Mouse (Mus musculus): ENCODE measurements around the gene Elovl5. TPM values are rescaled to one million over a fixed set of nuclear protein-coding genes. Genes with fewer than 3 reads are reported as not detected.
A peak's percentile ranks its signal among the peaks of the same experiment; 100 is the strongest.

Gene Elovl5
- polyA plus RNA-seq, 1 experiment from 2014 or later = 73.3 TPM

DNA sequence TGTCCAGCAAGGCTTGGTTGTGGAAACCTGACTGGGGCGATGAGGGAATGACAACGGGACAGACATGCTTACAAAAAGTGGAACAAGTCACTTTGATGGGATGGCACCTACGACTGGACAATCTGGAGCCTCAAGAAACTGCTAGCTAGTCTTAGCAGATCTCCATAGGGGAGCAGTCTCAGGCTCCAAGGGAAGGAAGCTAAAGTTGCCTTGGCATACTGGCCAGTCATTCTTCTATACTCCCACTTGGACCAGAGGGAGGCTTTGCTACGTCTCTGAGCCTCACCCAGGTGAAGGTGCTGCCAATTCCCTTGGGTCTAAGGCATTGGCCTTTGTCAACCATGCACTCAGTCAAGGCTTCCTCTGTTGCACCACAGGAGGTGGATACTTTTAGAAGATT, 2.5 kb upstream of the Elovl5 start:
- WGBS = 68% methylated on average over 4 of the region's 4 CpGs
- Histone ChIP-seq H3K9me3 (ENCODE audit: control insufficient read depth, low read length) (no peaks in the 10 kb centered on the region), H3K4me1 (ENCODE audit: control insufficient read depth, insufficient read depth, low read depth, low read length) (peaks cover 15% of the 10 kb centered on the region), H3K9ac (ENCODE audit: low read depth, low read length) (no peak overlapping the region), H3K27me3 (replicated peaks; ENCODE audit: control insufficient read depth, insufficient read depth, low read length) (no peaks in the 10 kb centered on the region), H3K4me2 (ENCODE audit: low read length) (no peak overlapping the region), H3K4me3 (ENCODE audit: low read length) (no peak overlapping the region), H3K36me3 (ENCODE audit: control insufficient read depth, insufficient read depth, low read length) (no peaks in the 10 kb centered on the region), H3K27ac (ENCODE audit: low read depth, low read length) (no peak overlapping the region)
- no peak for ATAC-seq

GRCm38 (mm10) chr9:77915791-77916190, 1.4 kb upstream of the Elovl5 start:
- Histone ChIP-seq H3K4me1 (ENCODE audit: control insufficient read depth, insufficient read depth, low read depth, low read length) (peaks cover 11% of the 10 kb centered on the region), H3K4me2 (ENCODE audit: low read length) (no peak overlapping the region), H3K27me3 (replicated peaks; ENCODE audit: control insufficient read depth, insufficient read depth, low read length) (no peaks in the 10 kb centered on the region), H3K9ac (ENCODE audit: low read depth, low read length) (no peak overlapping the region), H3K9me3 (ENCODE audit: control insufficient read depth, low read length) (no peaks in the 10 kb centered on the region), H3K36me3 (ENCODE audit: control insufficient read depth, insufficient read depth, low read length) (no peaks in the 10 kb centered on the region), H3K27ac (ENCODE audit: low read depth, low read length) (no peak overlapping the region), H3K4me3 (ENCODE audit: low read length) (no peak overlapping the region)
- no peak for ATAC-seq
- WGBS = 60% methylated on average over 4 of the region's 4 CpGs

DNA sequence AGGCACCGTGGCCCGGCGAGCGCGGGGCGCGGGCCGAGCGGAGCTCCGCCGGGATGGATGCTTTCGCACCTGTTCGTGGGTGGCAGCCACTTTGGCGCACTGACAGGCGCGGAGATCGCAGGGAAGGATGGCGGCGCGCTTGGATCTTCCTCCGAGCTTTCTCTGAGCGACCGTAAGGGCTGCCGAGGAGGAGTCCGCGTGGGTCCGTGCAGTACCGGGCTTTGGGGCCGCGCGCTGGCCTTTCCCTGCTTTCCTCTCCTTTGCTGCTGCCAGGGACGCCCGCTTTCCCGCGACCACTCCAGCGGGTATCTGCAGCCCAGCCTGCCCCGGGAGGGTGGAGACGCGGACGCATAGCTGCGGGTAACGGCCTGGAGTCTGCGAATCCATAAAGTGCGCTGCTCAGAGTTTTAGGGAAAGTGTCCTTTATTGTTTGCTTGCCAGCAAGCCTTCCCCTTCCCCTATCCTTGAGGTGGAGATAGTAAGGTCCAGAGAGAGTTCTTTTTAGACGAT, 513 bp downstream of the Elovl5 start:
- H3K4me3 ChIP-seq (ENCODE audit: low read length) = peak overlapping the region; percentile 71
- peak overlapping the region; percentile 92 for H3K27ac ChIP-seq (ENCODE audit: low read depth, low read length)
- ATAC-seq = peak; percentile 60; the same call in 1 of the 2 replicates
- H3K9me3 ChIP-seq (ENCODE audit: control insufficient read depth, low read length) = no peaks in the 10 kb centered on the region
- peaks cover 11% of the 10 kb centered on the region for H3K4me1 ChIP-seq (ENCODE audit: control insufficient read depth, insufficient read depth, low read depth, low read length)
- H3K4me2 ChIP-seq (ENCODE audit: low read length) = peak overlapping the region; percentile 56
- no peaks in the 10 kb centered on the region for H3K36me3 ChIP-seq (ENCODE audit: control insufficient read depth, insufficient read depth, low read length)
- WGBS = under 1% methylated on average over 40 of the region's 45 CpGs
- peak overlapping the region; percentile 83 for H3K9ac ChIP-seq (ENCODE audit: low read depth, low read length)
- no peaks in the 10 kb centered on the region for H3K27me3 ChIP-seq (replicated peaks; ENCODE audit: control insufficient read depth, insufficient read depth, low read length)

GRCm38 (mm10) chr9:77918211-77918610, 1.0 kb downstream of the Elovl5 start:
- Histone ChIP-seq H3K4me2 (ENCODE audit: low read length) (peak overlapping the region; percentile 56), H3K4me3 (ENCODE audit: low read length) (peak overlapping the region; percentile 71), H3K27me3 (replicated peaks; ENCODE audit: control insufficient read depth, insufficient read depth, low read length) (no peaks in the 10 kb centered on the region), H3K27ac (ENCODE audit: low read depth, low read length) (peak overlapping the region; percentile 92), H3K36me3 (ENCODE audit: control insufficient read depth, insufficient read depth, low read length) (no peaks in the 10 kb centered on the region), H3K9ac (ENCODE audit: low read depth, low read length) (peak overlapping the region; percentile 83), H3K9me3 (ENCODE audit: control insufficient read depth, low read length) (no peaks in the 10 kb centered on the region), H3K4me1 (ENCODE audit: control insufficient read depth, insufficient read depth, low read depth, low read length) (peaks cover 11% of the 10 kb centered on the region)
- no peak for ATAC-seq
- 20% methylated on average over 10 of the region's 10 CpGs for WGBS

DNA sequence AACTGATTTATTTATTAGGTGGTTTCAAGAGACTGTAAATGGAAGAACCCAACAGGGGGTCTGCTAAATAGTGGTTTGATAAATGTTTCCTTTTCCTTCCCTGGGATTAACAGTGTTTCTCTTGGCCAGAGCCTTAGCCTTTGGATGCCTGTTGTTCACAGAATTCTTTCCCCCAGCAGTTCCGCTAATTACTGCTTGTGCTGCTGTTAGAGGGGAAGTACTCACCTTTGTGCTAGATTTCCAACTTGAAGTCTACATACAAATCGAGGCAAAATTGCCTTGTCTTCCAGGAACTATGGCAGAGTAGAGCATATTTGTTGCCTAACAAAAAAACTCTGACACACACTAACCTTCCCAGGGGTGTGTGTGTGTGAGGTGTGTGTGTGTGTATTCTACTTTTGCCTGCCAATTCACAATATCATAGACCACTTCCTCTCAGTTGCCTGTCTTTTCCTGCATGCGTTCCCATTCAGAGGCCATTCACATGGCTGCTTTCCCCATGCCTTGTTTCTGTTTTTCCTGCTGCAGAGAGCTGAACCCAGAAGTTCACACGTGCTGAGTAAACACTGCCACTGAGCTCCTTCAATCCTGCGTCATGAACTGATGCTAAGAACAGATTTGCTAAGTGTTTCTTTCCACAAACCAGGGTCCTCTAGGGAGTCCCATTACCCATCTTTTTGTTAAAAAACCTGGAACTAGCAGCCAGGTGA, 2.0 kb downstream of the Elovl5 start:
- Histone ChIP-seq H3K4me3 (ENCODE audit: low read length) (peak overlapping the region; percentile 71; the same call in 1 of the 2 replicates), H3K4me1 (ENCODE audit: control insufficient read depth, insufficient read depth, low read depth, low read length) (peaks cover 12% of the 10 kb centered on the region), H3K27me3 (replicated peaks; ENCODE audit: control insufficient read depth, insufficient read depth, low read length) (no peaks in the 10 kb centered on the region), H3K9ac (ENCODE audit: low read depth, low read length) (no peak overlapping the region), H3K36me3 (ENCODE audit: control insufficient read depth, insufficient read depth, low read length) (no peaks in the 10 kb centered on the region), H3K9me3 (ENCODE audit: control insufficient read depth, low read length) (no peaks in the 10 kb centered on the region), H3K4me2 (ENCODE audit: low read length) (peak overlapping the region; percentile 56), H3K27ac (ENCODE audit: low read depth, low read length) (no peak overlapping the region)
- WGBS = 74% methylated on average over 5 of the region's 5 CpGs
- no peak for ATAC-seq

GRCm38 (mm10) chr9:77920481-77920880, 3.3 kb downstream of the Elovl5 start:
- Histone ChIP-seq H3K9me3 (ENCODE audit: control insufficient read depth, low read length) (no peaks in the 10 kb centered on the region), H3K4me2 (ENCODE audit: low read length) (no peak overlapping the region), H3K4me3 (ENCODE audit: low read length) (no peak overlapping the region), H3K27me3 (replicated peaks; ENCODE audit: control insufficient read depth, insufficient read depth, low read length) (no peaks in the 10 kb centered on the region), H3K4me1 (ENCODE audit: control insufficient read depth, insufficient read depth, low read depth, low read length) (peaks cover 14% of the 10 kb centered on the region), H3K36me3 (ENCODE audit: control insufficient read depth, insufficient read depth, low read length) (no peaks in the 10 kb centered on the region), H3K9ac (ENCODE audit: low read depth, low read length) (no peak overlapping the region), H3K27ac (ENCODE audit: low read depth, low read length) (no peak overlapping the region)
- 78% methylated on average over 3 of the region's 3 CpGs for WGBS
- ATAC-seq = no peak

DNA sequence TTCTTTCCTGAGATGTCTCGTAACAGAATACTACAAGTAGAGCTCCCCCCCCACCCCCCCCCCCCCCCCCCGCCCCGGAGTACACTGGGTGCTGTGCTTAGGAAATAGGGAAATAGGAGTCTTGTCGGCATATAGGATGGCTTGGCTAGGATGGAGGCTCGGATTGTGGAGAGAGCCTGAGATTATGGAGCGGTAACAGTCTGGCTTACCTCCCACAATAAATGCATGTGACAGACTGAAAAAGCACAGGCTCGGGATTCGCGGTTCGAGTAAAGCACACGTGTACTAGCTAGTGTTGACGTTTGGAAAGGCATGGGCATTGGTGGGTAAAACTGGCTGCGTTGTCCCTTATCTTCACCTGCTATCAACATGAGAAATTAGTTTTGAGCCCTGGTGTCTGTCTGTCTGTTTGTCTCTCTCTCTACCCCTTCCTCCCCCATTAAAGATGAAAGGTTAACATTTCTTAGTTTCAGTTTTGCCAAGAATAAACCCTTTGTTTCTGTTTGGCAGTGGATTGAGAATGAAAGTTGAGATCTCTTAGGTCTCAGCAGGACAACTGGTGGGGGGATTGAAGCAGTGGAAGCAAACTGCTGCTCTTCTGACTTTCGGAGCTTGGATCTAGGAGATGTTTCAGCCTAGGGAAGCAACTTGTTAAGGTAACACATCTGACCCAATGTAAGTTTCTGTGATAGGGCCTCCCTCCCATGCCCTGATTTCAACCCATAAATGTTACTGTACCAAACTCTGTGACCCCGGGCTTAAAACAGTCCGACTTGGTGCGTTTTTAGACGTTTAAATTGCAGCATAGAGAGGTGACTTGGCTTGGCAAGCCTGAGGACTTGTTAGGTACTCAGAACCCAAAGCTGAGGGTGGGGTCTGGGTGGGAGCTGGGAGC, 4.4 kb downstream of the Elovl5 start:
- no peaks in the 10 kb centered on the region for H3K27me3 ChIP-seq (replicated peaks; ENCODE audit: control insufficient read depth, insufficient read depth, low read length)
- 79% methylated on average over 16 of the region's 18 CpGs for WGBS

DNA sequence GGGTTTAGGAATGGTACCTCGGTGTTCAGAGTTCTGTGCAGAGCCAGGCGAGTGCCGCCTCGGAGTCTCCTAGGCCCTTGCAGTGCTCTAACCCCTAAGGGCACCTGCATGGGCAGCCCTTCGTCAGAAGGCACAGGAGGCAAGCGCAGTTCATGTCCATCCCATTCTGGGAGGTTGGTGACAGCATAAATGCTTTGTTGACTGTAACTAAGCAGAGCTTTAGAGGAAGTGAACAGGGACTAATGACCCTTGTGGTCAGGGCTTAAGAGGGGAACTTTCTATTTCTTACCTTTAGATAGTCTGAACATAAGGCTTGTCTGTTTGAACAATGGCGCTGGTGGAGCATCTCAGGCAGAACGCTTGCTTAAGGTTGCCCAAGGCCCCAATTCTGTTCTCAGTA, 6.6 kb downstream of the Elovl5 start:
- ATAC-seq = no peak
- no peaks in the 10 kb centered on the region for H3K27me3 ChIP-seq (replicated peaks; ENCODE audit: control insufficient read depth, insufficient read depth, low read length)
- H3K9ac ChIP-seq (ENCODE audit: low read depth, low read length) = no peak overlapping the region
- no peak overlapping the region for H3K4me2 ChIP-seq (ENCODE audit: low read length)
- WGBS = 88% methylated on average over 8 of the region's 8 CpGs
- no peaks in the 10 kb centered on the region for H3K9me3 ChIP-seq (ENCODE audit: control insufficient read depth, low read length)
- H3K4me3 ChIP-seq (ENCODE audit: low read length) = no peak overlapping the region
- peaks cover 9% of the 10 kb centered on the region for H3K4me1 ChIP-seq (ENCODE audit: control insufficient read depth, insufficient read depth, low read depth, low read length)
- no peak overlapping the region for H3K27ac ChIP-seq (ENCODE audit: low read depth, low read length)
- H3K36me3 ChIP-seq (ENCODE audit: control insufficient read depth, insufficient read depth, low read length) = no peaks in the 10 kb centered on the region

More for the DNA sequence above, 4.4 kb downstream of the Elovl5 start:
- no peak overlapping the region for H3K27ac ChIP-seq (ENCODE audit: low read depth, low read length)
- H3K36me3 ChIP-seq (ENCODE audit: control insufficient read depth, insufficient read depth, low read length) = no peaks in the 10 kb centered on the region
- H3K4me2 ChIP-seq (ENCODE audit: low read length) = no peak overlapping the region
- H3K4me1 ChIP-seq (ENCODE audit: control insufficient read depth, insufficient read depth, low read depth, low read length) = peaks cover 14% of the 10 kb centered on the region
- no peaks in the 10 kb centered on the region for H3K9me3 ChIP-seq (ENCODE audit: control insufficient read depth, low read length)
- H3K9ac ChIP-seq (ENCODE audit: low read depth, low read length) = no peak overlapping the region
- H3K4me3 ChIP-seq (ENCODE audit: low read length) = no peak overlapping the region
- no peak for ATAC-seq

- Histone ChIP-seq H3K9ac (ENCODE audit: low read depth, low read length) (no peak overlapping the region), H3K4me1 (ENCODE audit: control insufficient read depth, insufficient read depth, low read depth, low read length) (peaks cover 4% of the 10 kb centered on the region), H3K36me3 (ENCODE audit: control insufficient read depth, insufficient read depth, low read length) (no peaks in the 10 kb centered on the region), H3K4me3 (ENCODE audit: low read length) (no peak overlapping the region), H3K27me3 (replicated peaks; ENCODE audit: control insufficient read depth, insufficient read depth, low read length) (no peaks in the 10 kb centered on the region), H3K27ac (ENCODE audit: low read depth, low read length) (no peak overlapping the region), H3K9me3 (ENCODE audit: control insufficient read depth, low read length) (no peaks in the 10 kb centered on the region), H3K4me2 (ENCODE audit: low read length) (no peak overlapping the region)
- 71% methylated on average over 11 of the region's 11 CpGs for WGBS
- ATAC-seq = no peak
Measured at GRCm38 (mm10) chr9:77924199-77924598, 7.0 kb downstream of the Elovl5 start.
